Mouse (Mus musculus) myocyte (in vitro differentiated cells): ENCODE results near the gene Exosc6.

Source experiments
- CEBPB ChIP-seq: IDR thresholded peaks from 2 replicates; pipeline ENCODE4 v1.6.1; 2011; ENCODE audit warnings: mild to moderate bottlenecking, moderate library complexity; ENCODE audit not compliant: poor library complexity, insufficient read depth, severe bottlenecking
- E2F4 ChIP-seq: IDR thresholded peaks from one replicate; pipeline ENCODE4 v1.6.1; 2011; ENCODE audit warnings: mild to moderate bottlenecking, control low read depth, moderate library complexity; ENCODE audit not compliant: insufficient read depth
- MAX ChIP-seq: IDR thresholded peaks from one replicate; pipeline ENCODE4 v1.6.1; 2011; ENCODE audit warnings: low read depth, mild to moderate bottlenecking, control low read depth
- MYOD1 ChIP-seq, 3 experiments: IDR thresholded peaks; one replicate each; pipeline ENCODE4 v1.6.1; 2011; ENCODE audit warnings: control low read depth in 2 of 3, low read depth in 2 of 3, mild to moderate bottlenecking in 2 of 3, moderate library complexity in 1 of 3; ENCODE audit not compliant: insufficient read length in 2 of 3, control insufficient read depth in 1 of 3
- MYOG ChIP-seq, 3 experiments: IDR thresholded peaks; one replicate each; pipeline ENCODE4 v1.6.1; 2011; ENCODE audit warnings: control low read depth in 2 of 3, low read depth in 2 of 3, mild to moderate bottlenecking in 2 of 3; ENCODE audit not compliant: insufficient read length in 2 of 3, control insufficient read depth in 1 of 3, insufficient read depth in 1 of 3
- POLR2A ChIP-seq: IDR thresholded peaks from one replicate; pipeline ENCODE4 v1.6.1; 2011; ENCODE audit warnings: low read depth, mild to moderate bottlenecking, control low read depth, moderate library complexity; ENCODE audit not compliant: insufficient read length
- POLR2AphosphoS2 ChIP-seq: IDR thresholded peaks from one replicate; pipeline ENCODE4 v1.6.1; 2011; ENCODE audit warnings: low read depth, control low read depth; ENCODE audit not compliant: insufficient read length
- SRF ChIP-seq: IDR thresholded peaks from one replicate; pipeline ENCODE4 v1.6.1; 2011; ENCODE audit warnings: low read depth; ENCODE audit not compliant: control insufficient read depth, insufficient read length
- TCF12 ChIP-seq: IDR thresholded peaks from one replicate; pipeline ENCODE4 v1.6.1; 2011; ENCODE audit warnings: mild to moderate bottlenecking, control low read depth; ENCODE audit not compliant: poor library complexity, insufficient read depth, severe bottlenecking
- TCF3 ChIP-seq: IDR thresholded peaks from one replicate; pipeline ENCODE4 v1.6.1; 2011; ENCODE audit warnings: low read depth, control low read depth; ENCODE audit not compliant: insufficient read length
- USF1 ChIP-seq: IDR thresholded peaks from one replicate; pipeline ENCODE4 v1.6.1; 2011; ENCODE audit warnings: low read depth, mild to moderate bottlenecking, control low read depth, moderate library complexity

- no peak for TF ChIP-seq CEBPB
- no peak for TF ChIP-seq POLR2A
- no peak for TF ChIP-seq POLR2AphosphoS2
- no peak for TF ChIP-seq MAX
- no peak for TF ChIP-seq USF1
- TF ChIP-seq MYOD1 (IDR thresholded peaks at IDR 0.05; ENCODE audit: control insufficient read depth in 1 of 3, insufficient read length in 2 of 3, low read depth in 2 of 3) = no peak
- TF ChIP-seq MYOG (IDR thresholded peaks at IDR 0.05; ENCODE audit: control insufficient read depth in 1 of 3, insufficient read depth in 1 of 3, insufficient read length in 2 of 3, low read depth in 2 of 3) = no peak
- no peak for TF ChIP-seq TCF3
- no peak for TF ChIP-seq E2F4
- no peak for TF ChIP-seq TCF12
- TF ChIP-seq SRF = no peak
Observed at GRCm38 (mm10) chr8:111029589-111029988, 26.6 kb upstream of the Exosc6 start.
